Mouse (Mus musculus): Measurements from ENCODE around the gene Synpo2. TPM values are rescaled to one million over a fixed set of nuclear protein-coding genes. Genes with fewer than 3 reads are reported as not detected.

The Synpo2 gene
- polyA plus RNA-seq, 1 experiment: 0.02 TPM

GRCm38 (mm10) chr3:123256181-123257101 lies 20.5 kb upstream of the Synpo2 start:
- Histone ChIP-seq H3K4me1 (peaks cover 7% of the 10 kb centered on the region), H3K27me3 (replicated peaks) (no peaks in the 10 kb centered on the region), H3K36me3 (replicated peaks; ENCODE audit: low read length) (no peaks in the 10 kb centered on the region), H3K4me3 (replicated peaks) (no peak overlapping the region), H3K9me3 (peaks cover 5% of the 10 kb centered on the region; the same call in 1 of the 2 replicates)
- TF ChIP-seq FLI1 (IDR thresholded peaks at IDR 0.05; ENCODE audit: low read length): no peak
- TF ChIP-seq GATA1 (IDR thresholded peaks at IDR 0.05; ENCODE audit: borderline replicate concordance, low read length): no peak

- Histone ChIP-seq H3K36me3 (replicated peaks; ENCODE audit: low read length) (no peaks in the 10 kb centered on the region), H3K27me3 (replicated peaks) (no peaks in the 10 kb centered on the region), H3K4me3 (replicated peaks) (no peak overlapping the region), H3K4me1 (no peaks in the 10 kb centered on the region), H3K9me3 (no peaks in the 10 kb centered on the region)
- TF ChIP-seq GATA1 (IDR thresholded peaks at IDR 0.05; ENCODE audit: borderline replicate concordance, low read length) (no peak), FLI1 (IDR thresholded peaks at IDR 0.05; ENCODE audit: low read length) (no peak)
These were observed 9.7 kb upstream of the Synpo2 start for GRCm38 (mm10) chr3:123245646-123246045.

GRCm38 (mm10) chr3:123244376-123244775 lies 8.4 kb upstream of the Synpo2 start:
- Histone ChIP-seq H3K4me1 (no peaks in the 10 kb centered on the region), H3K9me3 (no peaks in the 10 kb centered on the region), H3K36me3 (replicated peaks; ENCODE audit: low read length) (no peaks in the 10 kb centered on the region), H3K27me3 (replicated peaks) (no peaks in the 10 kb centered on the region), H3K4me3 (replicated peaks) (no peak overlapping the region)
- TF ChIP-seq GATA1 (IDR thresholded peaks at IDR 0.05; ENCODE audit: borderline replicate concordance, low read length): no peak
- TF ChIP-seq FLI1 (IDR thresholded peaks at IDR 0.05; ENCODE audit: low read length): no peak

- Histone ChIP-seq H3K36me3 (replicated peaks; ENCODE audit: low read length) (no peaks in the 10 kb centered on the region), H3K9me3 (no peaks in the 10 kb centered on the region), H3K27me3 (replicated peaks) (peaks cover 35% of the 10 kb centered on the region), H3K4me3 (replicated peaks) (no peak overlapping the region), H3K4me1 (peaks cover 8% of the 10 kb centered on the region)
- TF ChIP-seq GATA1 (IDR thresholded peaks at IDR 0.05; ENCODE audit: borderline replicate concordance, low read length): no peak
- no peak for TF ChIP-seq FLI1 (IDR thresholded peaks at IDR 0.05; ENCODE audit: low read length)
These were observed 1.5 kb upstream of the Synpo2 start for GRCm38 (mm10) chr3:123237446-123237845.

- Histone ChIP-seq H3K27me3 (replicated peaks) (peaks cover 35% of the 10 kb centered on the region), H3K9me3 (no peaks in the 10 kb centered on the region), H3K4me1 (peaks cover 8% of the 10 kb centered on the region), H3K4me3 (replicated peaks) (no peak overlapping the region), H3K36me3 (replicated peaks; ENCODE audit: low read length) (no peaks in the 10 kb centered on the region)
- TF ChIP-seq FLI1 (IDR thresholded peaks at IDR 0.05; ENCODE audit: low read length): no peak
- TF ChIP-seq GATA1 (IDR thresholded peaks at IDR 0.05; ENCODE audit: borderline replicate concordance, low read length): no peak
These were observed 1.1 kb upstream of the Synpo2 start for GRCm38 (mm10) chr3:123237039-123237438.

GRCm38 (mm10) chr3:123235495-123235894 lies 454 bp downstream of the Synpo2 start:
- H3K36me3 ChIP-seq (replicated peaks; ENCODE audit: low read length): no peaks in the 10 kb centered on the region
- H3K4me1 ChIP-seq: peaks cover 8% of the 10 kb centered on the region
- peak overlapping the region; percentile 85 for H3K4me3 ChIP-seq (replicated peaks)
- no peak for TF ChIP-seq FLI1 (IDR thresholded peaks at IDR 0.05; ENCODE audit: low read length)
- H3K9me3 ChIP-seq: peaks cover 9% of the 10 kb centered on the region
- peaks cover 35% of the 10 kb centered on the region for H3K27me3 ChIP-seq (replicated peaks)

- Histone ChIP-seq H3K4me1 (peaks cover 8% of the 10 kb centered on the region), H3K4me3 (replicated peaks) (no peak overlapping the region), H3K9me3 (peaks cover 9% of the 10 kb centered on the region), H3K36me3 (replicated peaks; ENCODE audit: low read length) (no peaks in the 10 kb centered on the region), H3K27me3 (replicated peaks) (peaks cover 35% of the 10 kb centered on the region)
- TF ChIP-seq GATA1 (IDR thresholded peaks at IDR 0.05; ENCODE audit: borderline replicate concordance, low read length) (no peak), FLI1 (IDR thresholded peaks at IDR 0.05; ENCODE audit: low read length) (no peak)
These were observed 1.6 kb downstream of the Synpo2 start for GRCm38 (mm10) chr3:123234191-123234836.

- Histone ChIP-seq H3K27me3 (replicated peaks) (peaks cover 19% of the 10 kb centered on the region), H3K36me3 (replicated peaks; ENCODE audit: low read length) (no peaks in the 10 kb centered on the region), H3K9me3 (peaks cover 9% of the 10 kb centered on the region), H3K4me1 (peaks cover 8% of the 10 kb centered on the region), H3K4me3 (replicated peaks) (no peak overlapping the region)
- TF ChIP-seq GATA1 (IDR thresholded peaks at IDR 0.05; ENCODE audit: borderline replicate concordance, low read length) (no peak), FLI1 (IDR thresholded peaks at IDR 0.05; ENCODE audit: low read length) (no peak)
These were observed 4.3 kb downstream of the Synpo2 start for GRCm38 (mm10) chr3:123231639-123232038.

GRCm38 (mm10) chr3:123227276-123227675 lies 8.7 kb downstream of the Synpo2 start:
- no peaks in the 10 kb centered on the region for H3K27me3 ChIP-seq (replicated peaks)
- peaks cover 9% of the 10 kb centered on the region for H3K9me3 ChIP-seq
- H3K4me1 ChIP-seq: no peaks in the 10 kb centered on the region
- no peak overlapping the region for H3K4me3 ChIP-seq (replicated peaks)
- no peaks in the 10 kb centered on the region for H3K36me3 ChIP-seq (replicated peaks; ENCODE audit: low read length)
- TF ChIP-seq FLI1 (IDR thresholded peaks at IDR 0.05; ENCODE audit: low read length) (no peak), GATA1 (IDR thresholded peaks at IDR 0.05; ENCODE audit: borderline replicate concordance, low read length) (no peak)

- H3K27me3 ChIP-seq (replicated peaks): no peaks in the 10 kb centered on the region
- no peaks in the 10 kb centered on the region for H3K36me3 ChIP-seq (replicated peaks; ENCODE audit: low read length)
- TF ChIP-seq FLI1 (IDR thresholded peaks at IDR 0.05; ENCODE audit: low read length) (no peak), GATA1 (IDR thresholded peaks at IDR 0.05; ENCODE audit: borderline replicate concordance, low read length) (no peak)
- no peaks in the 10 kb centered on the region; the same call in 1 of the 2 replicates for H3K9me3 ChIP-seq
- H3K4me3 ChIP-seq (replicated peaks): no peak overlapping the region
- H3K4me1 ChIP-seq: no peaks in the 10 kb centered on the region
These were observed 17.3 kb downstream of the Synpo2 start for GRCm38 (mm10) chr3:123218646-123219045.
